Mouse (Mus musculus): ENCODE results near the gene Fam160a1. TPM values are rescaled to one million over a fixed set of nuclear protein-coding genes. Genes with fewer than 3 reads are reported as not detected.
A peak's percentile ranks its signal among the peaks of the same experiment; 100 is the strongest.

The Fam160a1 gene
- total RNA-seq (2021) = 10 to 100 TPM; 47.0 to 68.1 TPM
- polyA plus RNA-seq (2012; rRNA removed) = 25.0 and 38.7 TPM in 2 replicates
- long read RNA-seq, transcript Fam160a1-204 (4 exons, 3,242 nt) = major isoform, 6 of 34 reads
- long read RNA-seq, partial matches to known transcripts = 2 of 34 reads
- long read RNA-seq, other reads (novel, unspliced or antisense) = 26 of 34 reads

GRCm38 (mm10) chr3:85817191-85817590 lies at the start of gene Fam160a1:
Gene Fam160a1, minus strand, starts transcription at chr3:85817291.
- TF ChIP-seq POLR2A (IDR thresholded peaks at IDR 0.05; ENCODE audit: insufficient read depth, low read depth, low read length) = no peak
- no peak for TF ChIP-seq CTCF (IDR thresholded peaks at IDR 0.05)
- no peak for TF ChIP-seq EP300 (IDR thresholded peaks at IDR 0.05; ENCODE audit: insufficient read depth, low read depth, low read length)
- no peak within 1 kb of the TSS for H3K27ac ChIP-seq
- no peak for DNase-seq
- no peak within 1 kb of the TSS for H3K4me3 ChIP-seq
- no peak within 1 kb of the TSS for H3K9ac ChIP-seq (ENCODE audit: low read depth, low read length)
- H3K79me2 ChIP-seq (replicated peaks; ENCODE audit: control insufficient read depth, insufficient read depth, low read length) = no peaks in the 10 kb centered on the region; the same call in none of the 2 replicates
- H3K27me3 ChIP-seq (ENCODE audit: control insufficient read depth, insufficient read depth, low read length) = no peaks in the 10 kb centered on the region
- peaks cover 3% of the 10 kb centered on the region for H3K4me1 ChIP-seq (ENCODE audit: control insufficient read depth, insufficient read depth, low read length)
- intact Hi-C loops (cut with DNase I) = no loop called here
- 80% methylated on average over 2 of the region's 2 CpGs for WGBS
- peaks cover 8% of the 10 kb centered on the region for H3K36me3 ChIP-seq (ENCODE audit: control insufficient read depth, insufficient read depth, low read length)

- Histone ChIP-seq H3K27ac (peak overlapping the region; percentile 61; the same call in 1 of the 2 replicates), H3K9ac (ENCODE audit: low read depth, low read length) (no peak overlapping the region), H3K36me3 (ENCODE audit: control insufficient read depth, insufficient read depth, low read length) (peaks cover 2% of the 10 kb centered on the region; the same call in 1 of the 2 replicates), H3K4me3 (no peak overlapping the region), H3K79me2 (replicated peaks; ENCODE audit: control insufficient read depth, insufficient read depth, low read length) (no peaks in the 10 kb centered on the region), H3K4me1 (ENCODE audit: control insufficient read depth, insufficient read depth, low read length) (peaks cover 5% of the 10 kb centered on the region), H3K27me3 (ENCODE audit: control insufficient read depth, insufficient read depth, low read length) (no peaks in the 10 kb centered on the region)
- no peak for DNase-seq
- TF ChIP-seq POLR2A (IDR thresholded peaks at IDR 0.05; ENCODE audit: insufficient read depth, low read depth, low read length) = no peak
- TF ChIP-seq CTCF (IDR thresholded peaks at IDR 0.05) = no peak
- TF ChIP-seq EP300 (IDR thresholded peaks at IDR 0.05; ENCODE audit: insufficient read depth, low read depth, low read length) = no peak
- 61% methylated on average over 3 of the region's 3 CpGs for WGBS
- intact Hi-C loops (cut with DNase I) = loop anchor here (2.0 kb wide), 1 partner anchor 23 kb away; the partner anchor contains the start of genes Glt28d2 and Gm37240
Observed at GRCm38 (mm10) chr3:85863996-85864395, 46.9 kb upstream of the Fam160a1 start.

- H3K4me3 ChIP-seq = no peak overlapping the region
- TF ChIP-seq CTCF (IDR thresholded peaks at IDR 0.05) (no peak), POLR2A (IDR thresholded peaks at IDR 0.05; ENCODE audit: insufficient read depth, low read depth, low read length) (no peak), EP300 (IDR thresholded peaks at IDR 0.05; ENCODE audit: insufficient read depth, low read depth, low read length) (no peak)
- H3K4me1 ChIP-seq (ENCODE audit: control insufficient read depth, insufficient read depth, low read length) = peaks cover 9% of the 10 kb centered on the region
- WGBS = 64% methylated on average over 2 of the region's 2 CpGs
- H3K9ac ChIP-seq (ENCODE audit: low read depth, low read length) = no peak overlapping the region
- H3K36me3 ChIP-seq (ENCODE audit: control insufficient read depth, insufficient read depth, low read length) = peaks cover 3% of the 10 kb centered on the region
- H3K27me3 ChIP-seq (ENCODE audit: control insufficient read depth, insufficient read depth, low read length) = no peaks in the 10 kb centered on the region
- intact Hi-C loops (cut with DNase I) = no loop called here
- H3K79me2 ChIP-seq (replicated peaks; ENCODE audit: control insufficient read depth, insufficient read depth, low read length) = no peaks in the 10 kb centered on the region
- peak overlapping the region; percentile 2; the same call in 1 of the 2 replicates for H3K27ac ChIP-seq
- no peak for DNase-seq
Observed at GRCm38 (mm10) chr3:85862886-85863285, 45.8 kb upstream of the Fam160a1 start.

GRCm38 (mm10) chr3:85860996-85861395 lies 43.9 kb upstream of the Fam160a1 start:
- DNase-seq = no peak
- Histone ChIP-seq H3K36me3 (ENCODE audit: control insufficient read depth, insufficient read depth, low read length) (peaks cover 14% of the 10 kb centered on the region), H3K4me1 (ENCODE audit: control insufficient read depth, insufficient read depth, low read length) (peaks cover 9% of the 10 kb centered on the region), H3K79me2 (replicated peaks; ENCODE audit: control insufficient read depth, insufficient read depth, low read length) (peaks cover 2% of the 10 kb centered on the region; the same call in 1 of the 2 replicates), H3K9ac (ENCODE audit: low read depth, low read length) (no peak overlapping the region), H3K27ac (no peak overlapping the region), H3K27me3 (ENCODE audit: control insufficient read depth, insufficient read depth, low read length) (no peaks in the 10 kb centered on the region), H3K4me3 (no peak overlapping the region)
- TF ChIP-seq CTCF (IDR thresholded peaks at IDR 0.05) (no peak), POLR2A (IDR thresholded peaks at IDR 0.05; ENCODE audit: insufficient read depth, low read depth, low read length) (no peak), EP300 (IDR thresholded peaks at IDR 0.05; ENCODE audit: insufficient read depth, low read depth, low read length) (no peak)
- 75% methylated on average over 5 of the region's 5 CpGs for WGBS
- intact Hi-C loops (cut with DNase I) = no loop called here

- Histone ChIP-seq H3K36me3 (ENCODE audit: control insufficient read depth, insufficient read depth, low read length) (peaks cover 14% of the 10 kb centered on the region), H3K79me2 (replicated peaks; ENCODE audit: control insufficient read depth, insufficient read depth, low read length) (peaks cover 2% of the 10 kb centered on the region; the same call in 1 of the 2 replicates), H3K27me3 (ENCODE audit: control insufficient read depth, insufficient read depth, low read length) (no peaks in the 10 kb centered on the region), H3K9ac (ENCODE audit: low read depth, low read length) (no peak overlapping the region; the same call in 1 of the 2 replicates), H3K4me3 (no peak overlapping the region), H3K27ac (peak overlapping the region; percentile 84), H3K4me1 (ENCODE audit: control insufficient read depth, insufficient read depth, low read length) (peaks cover 8% of the 10 kb centered on the region)
- 65% methylated on average over 6 of the region's 6 CpGs for WGBS
- intact Hi-C loops (cut with DNase I) = no loop called here
- no peak for DNase-seq
- TF ChIP-seq EP300 (IDR thresholded peaks at IDR 0.05; ENCODE audit: insufficient read depth, low read depth, low read length) = no peak
- no peak for TF ChIP-seq CTCF (IDR thresholded peaks at IDR 0.05)
- TF ChIP-seq POLR2A (IDR thresholded peaks at IDR 0.05; ENCODE audit: insufficient read depth, low read depth, low read length) = no peak
Observed at GRCm38 (mm10) chr3:85859311-85859710, 42.2 kb upstream of the Fam160a1 start.
